Mouse (Mus musculus): ENCODE data around the gene Clrn3.
A peak's percentile ranks its signal among the peaks of the same experiment; 100 is the strongest.
"Not testable (repeated sequence)": the region's sequence is repeated elsewhere in the genome, so short reads cannot be mapped to it uniquely, and the experiment has no call there.

Gene Clrn3

DNA sequence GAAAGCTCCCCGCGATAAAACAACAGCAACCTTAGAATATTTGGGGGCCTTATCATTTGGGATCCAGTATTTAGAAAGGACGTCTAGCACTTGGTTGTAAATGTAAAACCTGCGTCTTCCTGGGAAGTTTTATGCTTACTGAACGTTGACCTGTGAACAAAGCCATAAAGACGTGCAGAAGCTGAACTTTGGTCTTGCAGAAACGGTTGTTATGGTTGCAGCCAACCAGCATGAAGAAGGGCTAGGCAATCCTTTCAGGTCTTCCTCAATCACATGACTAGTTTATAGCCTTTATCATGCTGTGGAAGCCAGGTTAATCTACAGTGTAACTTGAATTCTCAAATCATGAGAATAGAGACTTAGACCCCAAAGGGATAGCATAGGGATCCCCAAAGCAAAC lies at the start of gene Clrn3:
TSS of gene Clrn3 (minus strand) at position 140 of the 400 bp plus-strand sequence.
- no peak for DNase-seq

GRCm38 (mm10) chr7:135576329-135576728 lies 47.9 kb upstream of the Clrn3 start:
- no peak for DNase-seq

GRCm38 (mm10) chr7:135575319-135576069 lies 47.0 kb upstream of the Clrn3 start:
- not testable (repeated sequence) for DNase-seq

- DNase-seq: peak; percentile 66
Measured at GRCm38 (mm10) chr7:135571951-135572559, 43.6 kb upstream of the Clrn3 start.

GRCm38 (mm10) chr7:135571392-135571791 lies 42.9 kb upstream of the Clrn3 start:
- DNase-seq: peak; percentile 82

DNA sequence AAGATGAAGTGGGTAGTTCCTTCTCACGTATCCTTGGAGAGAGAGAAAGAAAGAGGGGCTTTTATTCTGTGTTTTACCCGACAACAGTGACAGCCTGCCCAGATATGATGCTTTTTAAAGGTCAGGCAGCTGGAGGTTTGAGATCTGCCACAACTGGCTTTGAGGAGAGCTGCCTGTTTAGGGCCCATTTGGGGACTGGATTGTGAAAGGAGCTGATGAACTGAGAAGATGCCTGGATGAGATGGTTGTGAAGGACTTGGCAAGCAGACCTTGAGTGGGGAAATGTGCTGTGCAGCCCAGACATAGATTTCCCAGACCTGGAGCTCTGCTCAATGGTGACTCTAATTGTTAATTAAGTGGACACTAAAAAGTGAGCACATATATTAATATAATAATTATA lies 40.1 kb upstream of the Clrn3 start:
- no peak for DNase-seq

- no peak for DNase-seq
Measured at GRCm38 (mm10) chr7:135567582-135567981, 39.1 kb upstream of the Clrn3 start.

DNA sequence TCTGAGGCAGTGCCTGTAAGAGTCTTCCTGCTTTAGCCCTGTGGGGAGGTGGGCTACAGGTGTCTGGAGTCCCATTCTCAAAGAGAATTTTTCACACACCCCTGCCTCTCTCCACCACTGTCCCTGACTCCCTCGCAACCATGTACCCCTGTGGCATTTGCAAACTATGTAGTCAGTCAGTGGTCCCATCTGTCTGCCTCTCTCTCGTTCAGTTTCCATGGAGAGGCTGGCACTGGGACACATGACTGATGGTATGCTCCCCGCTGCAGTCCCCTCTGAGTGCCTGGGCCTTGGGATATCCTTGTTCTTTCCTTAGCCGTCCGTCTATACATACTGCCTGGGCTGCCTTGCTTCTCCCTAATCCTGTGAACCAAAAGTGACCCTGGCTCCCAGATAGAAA lies 37.6 kb upstream of the Clrn3 start:
- no peak for DNase-seq

DNA sequence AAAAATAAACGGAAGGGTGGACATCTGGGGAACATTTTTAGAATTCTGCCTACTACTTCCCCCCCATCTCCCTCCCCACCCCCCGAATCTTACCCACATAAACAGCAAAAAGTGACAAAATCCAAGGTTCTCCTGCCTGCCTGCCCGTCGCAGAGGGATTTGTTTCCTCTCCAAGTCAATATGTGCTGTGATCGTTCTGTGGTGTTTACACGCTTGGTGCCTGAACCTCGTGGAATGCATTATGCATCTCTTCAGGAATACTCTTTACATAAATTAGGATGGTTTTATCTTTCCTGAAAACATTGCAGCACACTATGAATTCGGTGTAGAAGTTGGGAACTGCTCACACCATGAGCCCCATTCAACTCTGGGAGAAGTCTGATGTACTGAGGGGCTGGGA lies 35.6 kb upstream of the Clrn3 start:
- DNase-seq: no peak

DNA sequence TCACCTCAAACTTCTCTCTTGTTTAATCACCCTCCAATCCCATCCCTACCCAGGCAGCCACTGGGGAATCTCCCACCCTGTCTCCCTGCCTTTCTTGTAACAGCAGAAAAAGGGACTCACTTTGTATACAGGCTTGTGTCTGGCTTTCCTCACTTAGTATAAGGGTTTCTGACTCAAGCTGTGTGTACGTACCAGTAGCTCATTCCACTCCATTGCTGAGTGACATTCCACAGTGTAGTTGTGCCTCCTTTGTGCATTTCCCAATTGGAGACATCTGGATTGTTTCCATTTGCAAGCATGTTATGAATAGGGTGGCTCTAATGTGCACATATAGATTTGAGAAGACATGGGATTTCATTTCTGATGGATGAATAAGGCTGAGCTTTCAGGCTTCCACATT lies 31.8 kb upstream of the Clrn3 start:
- DNase-seq: no peak

- DNase-seq: no peak
Measured at GRCm38 (mm10) chr7:135556663-135557402, 28.4 kb upstream of the Clrn3 start.

- no peak for DNase-seq
Measured at GRCm38 (mm10) chr7:135553550-135553949, 25.1 kb upstream of the Clrn3 start.

DNA sequence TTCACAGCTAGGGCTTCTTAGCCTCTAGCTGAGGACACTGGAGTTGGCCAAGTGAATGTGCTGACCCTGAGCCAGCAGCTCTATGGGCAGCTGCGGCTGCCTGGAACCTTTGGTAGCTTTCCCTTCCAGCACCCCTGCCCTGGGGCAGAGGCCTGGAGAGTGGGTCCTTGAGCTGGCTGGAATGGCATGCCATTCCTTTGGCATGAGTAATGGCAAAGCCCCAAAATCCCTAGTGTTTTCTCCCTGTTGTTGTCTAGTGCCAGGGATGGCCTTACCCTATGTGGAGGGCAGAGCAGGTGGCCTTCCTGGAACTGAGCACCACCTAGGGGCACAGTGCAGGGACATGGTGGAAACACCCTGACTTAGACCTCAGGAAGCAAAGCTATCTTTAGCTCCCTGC lies 23.1 kb upstream of the Clrn3 start:
- no peak for DNase-seq

GRCm38 (mm10) chr7:135548434-135548833 lies 20.0 kb upstream of the Clrn3 start:
- DNase-seq: no peak

DNA sequence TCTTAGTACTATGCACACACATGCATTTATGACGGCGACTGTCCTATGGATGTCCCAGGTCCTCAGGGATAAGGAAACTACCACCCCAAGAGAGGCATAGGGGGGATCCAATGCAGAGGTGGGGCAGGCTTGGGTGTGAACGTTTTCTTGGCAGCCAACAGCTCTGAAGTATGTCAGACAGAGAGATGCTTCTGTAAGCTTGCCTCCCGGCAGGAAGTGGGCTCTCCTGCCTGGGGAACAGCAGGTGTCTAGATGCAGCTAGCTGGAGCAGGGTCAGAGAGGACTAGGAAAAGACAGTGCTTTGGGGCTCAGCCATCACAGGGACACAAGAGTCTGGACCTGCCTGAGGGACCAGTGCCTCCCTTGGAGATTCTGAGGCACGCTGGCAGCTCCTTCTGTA lies 18.1 kb upstream of the Clrn3 start:
- DNase-seq: no peak

DNA sequence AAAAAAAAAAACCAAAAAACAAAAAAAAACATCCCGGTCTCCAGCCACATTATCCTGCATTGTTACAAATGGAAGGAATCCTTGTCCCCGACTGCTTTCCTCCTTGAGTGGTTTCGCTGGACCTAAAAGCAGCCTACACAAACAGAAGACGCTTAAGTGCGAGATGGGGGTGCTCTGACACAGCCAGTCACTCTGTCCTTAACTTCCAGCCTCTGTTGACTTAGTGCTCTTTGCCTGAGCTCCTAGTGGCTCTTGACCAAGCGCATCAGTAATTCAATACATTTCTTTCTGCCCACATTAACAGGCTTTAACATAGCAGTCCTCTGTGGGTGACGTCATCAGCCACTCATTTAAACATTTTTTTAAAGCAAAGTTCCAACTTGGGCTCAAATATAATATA lies 17.5 kb upstream of the Clrn3 start:
- DNase-seq: no peak

DNA sequence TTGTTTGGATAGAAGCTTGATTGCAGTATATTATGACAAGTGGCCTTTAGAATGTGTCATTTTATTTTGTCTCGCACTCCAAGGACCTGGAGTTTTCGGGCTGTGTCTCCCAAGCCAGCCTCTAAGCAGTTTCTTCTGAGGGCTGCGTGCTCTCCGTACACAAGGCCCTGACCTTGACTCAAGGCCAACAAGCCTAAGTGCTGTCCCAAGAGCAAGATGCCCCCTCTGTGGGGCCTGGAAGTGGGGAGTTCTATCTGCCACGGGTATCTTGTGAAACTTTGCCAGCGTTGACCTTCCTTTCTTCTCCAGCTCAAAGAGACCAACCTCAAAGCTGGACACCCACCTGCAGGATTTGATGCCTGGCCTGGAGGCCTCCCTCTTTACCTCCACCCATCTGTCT lies 15.9 kb upstream of the Clrn3 start:
- DNase-seq: no peak

GRCm38 (mm10) chr7:135543033-135543432 lies 14.6 kb upstream of the Clrn3 start:
- DNase-seq: no peak

DNA sequence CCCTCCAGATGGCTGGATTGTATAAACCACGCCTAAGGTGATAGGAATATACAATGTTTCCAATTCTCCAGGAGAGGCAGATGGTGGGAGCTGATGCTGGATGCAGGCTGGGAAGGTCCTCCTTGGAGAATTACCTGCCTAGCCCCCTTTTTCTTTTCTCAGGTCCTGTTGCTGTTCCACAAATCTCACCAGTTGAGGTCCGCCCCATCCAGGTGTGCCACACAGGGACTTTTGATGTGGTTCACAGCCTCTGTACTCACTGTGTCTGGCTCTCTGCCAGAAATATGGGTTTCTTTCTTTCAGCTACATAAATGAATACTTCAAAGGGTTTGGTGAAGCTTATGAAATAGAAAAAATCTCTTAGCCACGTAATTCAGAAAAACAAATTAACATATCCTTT lies 13.8 kb upstream of the Clrn3 start:
- DNase-seq: no peak

GRCm38 (mm10) chr7:135539429-135539828 lies 11.0 kb upstream of the Clrn3 start:
- DNase-seq: no peak

DNA sequence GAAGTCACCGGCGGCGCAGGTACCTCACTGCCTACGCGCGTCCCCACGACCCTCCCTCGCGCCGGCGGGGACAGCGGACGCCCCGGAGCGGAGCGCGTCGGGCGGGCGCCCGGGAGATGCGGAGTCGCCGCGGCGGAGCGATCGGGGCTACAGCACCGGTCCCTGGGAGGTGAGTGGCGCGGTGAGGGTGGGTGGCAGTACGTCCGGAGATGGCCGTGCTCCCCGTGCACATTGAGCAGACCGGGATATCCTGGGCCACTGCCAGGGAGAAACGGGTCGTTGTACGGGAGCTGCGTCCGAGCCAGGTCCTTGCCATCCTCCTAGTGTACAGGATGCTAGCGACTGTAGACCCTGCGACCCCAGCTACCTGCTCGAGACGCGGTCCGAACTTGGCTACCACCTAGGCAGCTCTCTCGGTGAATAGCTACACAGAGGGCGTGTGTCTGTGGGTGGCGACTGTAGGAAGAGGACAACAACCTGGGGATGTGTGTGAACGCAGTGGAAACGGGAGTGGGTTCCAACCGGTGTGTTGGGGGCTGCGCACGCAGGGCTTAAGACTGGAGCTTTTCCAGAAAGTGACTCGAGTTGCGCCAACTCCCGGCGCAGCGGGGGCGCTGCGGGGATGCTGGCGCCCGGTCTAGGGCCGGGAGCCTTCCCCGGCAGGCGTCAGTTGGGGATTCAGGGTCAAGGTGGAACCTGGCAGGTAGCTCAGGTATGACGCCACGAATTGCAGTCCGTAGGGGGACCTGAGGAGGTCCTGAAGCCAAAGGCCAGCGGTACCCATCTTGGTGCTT lies 9.7 kb upstream of the Clrn3 start:
- DNase-seq: peak; percentile 66

DNA sequence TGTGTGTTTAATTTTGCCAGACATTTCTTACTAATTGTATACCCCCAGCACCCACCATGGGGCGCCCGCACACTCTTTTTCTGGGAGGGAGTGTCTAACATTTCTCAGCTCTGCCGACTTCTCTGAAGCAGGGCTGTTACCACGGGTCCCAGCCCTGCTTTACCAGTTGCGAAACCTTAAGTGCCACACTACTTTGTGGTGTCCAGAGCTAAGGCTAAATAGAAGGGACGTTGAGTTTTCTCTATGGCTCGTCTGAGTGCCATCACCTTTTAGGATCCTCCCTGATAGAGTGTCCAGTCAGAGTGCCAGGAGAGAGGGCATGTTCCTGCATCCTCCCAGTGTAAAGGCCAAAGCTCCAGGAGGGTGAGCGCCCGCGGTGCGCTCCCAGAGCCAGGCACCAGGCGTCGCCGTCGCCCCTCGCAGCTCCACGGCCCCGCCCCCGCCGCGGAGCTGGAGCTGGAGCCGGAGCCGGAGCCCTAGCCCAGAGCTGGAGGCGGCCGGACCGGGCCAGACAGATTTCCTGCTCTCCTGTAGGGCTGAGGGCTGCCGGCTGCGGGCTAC lies 9.0 kb upstream of the Clrn3 start, which contains the start of gene Ptpre:
TSS of gene Ptpre (plus strand) at position 141 of the 561 bp plus-strand sequence.
- peak; percentile 88 for DNase-seq

GRCm38 (mm10) chr7:135535908-135536307 lies 7.5 kb upstream of the Clrn3 start:
- DNase-seq: no peak

Measured in cerebellum, adult 8-10 months (tissue).